Mouse (Mus musculus): Measurements from ENCODE around the gene Gm47959.

The Gm47959 gene

DNA sequence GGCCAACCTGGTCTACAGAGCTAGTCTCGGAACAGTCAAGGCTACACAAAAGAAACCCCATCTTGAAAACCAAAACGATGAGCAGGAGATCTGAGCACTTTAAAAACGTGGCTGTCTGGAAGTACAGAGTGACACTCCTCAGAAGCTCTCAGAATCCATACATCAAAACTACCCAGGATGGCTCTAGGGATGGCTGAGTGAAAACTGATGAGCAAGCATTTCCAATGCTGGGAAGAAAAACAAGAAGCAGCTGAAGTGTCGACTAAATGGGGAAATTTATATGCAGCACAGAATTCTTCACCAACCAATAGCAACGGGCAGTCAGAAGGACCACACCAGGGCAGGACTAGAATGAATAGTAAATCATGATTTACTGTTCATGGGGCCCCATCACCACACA lies 34.2 kb downstream of the Gm47959 start:
- DNase-seq (ENCODE audit: low spot score), result no peak

DNA sequence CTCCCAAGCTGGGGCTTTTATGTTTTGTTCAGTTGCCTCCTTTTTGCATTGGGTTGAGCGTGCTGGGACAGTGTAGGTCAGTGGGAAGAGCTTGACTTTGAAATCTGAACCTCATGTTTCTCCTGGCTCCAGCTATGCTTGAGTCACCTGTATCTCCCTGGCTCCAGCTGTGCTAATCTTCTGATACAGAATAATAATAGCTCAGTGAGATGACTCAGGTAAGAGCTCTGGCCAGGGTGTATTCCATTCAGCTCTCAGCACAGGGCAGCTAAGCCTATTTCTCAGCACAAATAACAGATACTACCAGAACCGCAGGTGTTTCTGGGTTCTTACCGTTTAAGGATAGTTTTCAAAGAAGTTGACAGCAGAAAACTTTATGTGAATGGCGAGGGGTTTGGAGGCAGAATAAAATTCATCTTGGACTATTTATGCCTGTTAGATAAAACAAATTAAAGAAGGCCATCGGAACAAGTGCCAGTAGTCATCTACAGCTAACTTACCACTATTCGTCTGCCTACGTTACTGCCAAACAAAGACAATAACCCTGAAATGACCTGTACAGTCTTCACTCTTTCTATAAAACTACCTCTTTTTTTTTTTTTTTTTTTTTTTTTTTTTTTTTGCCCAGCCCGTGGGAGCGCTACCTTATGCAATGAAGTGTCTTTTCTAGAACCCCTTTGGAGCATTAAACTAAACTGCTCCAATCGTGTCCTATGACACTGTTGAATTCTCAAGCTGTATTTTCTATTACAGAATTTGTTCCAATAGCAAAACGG lies 36.7 kb downstream of the Gm47959 start:
- DNase-seq (ENCODE audit: low spot score), result no peak

DNA sequence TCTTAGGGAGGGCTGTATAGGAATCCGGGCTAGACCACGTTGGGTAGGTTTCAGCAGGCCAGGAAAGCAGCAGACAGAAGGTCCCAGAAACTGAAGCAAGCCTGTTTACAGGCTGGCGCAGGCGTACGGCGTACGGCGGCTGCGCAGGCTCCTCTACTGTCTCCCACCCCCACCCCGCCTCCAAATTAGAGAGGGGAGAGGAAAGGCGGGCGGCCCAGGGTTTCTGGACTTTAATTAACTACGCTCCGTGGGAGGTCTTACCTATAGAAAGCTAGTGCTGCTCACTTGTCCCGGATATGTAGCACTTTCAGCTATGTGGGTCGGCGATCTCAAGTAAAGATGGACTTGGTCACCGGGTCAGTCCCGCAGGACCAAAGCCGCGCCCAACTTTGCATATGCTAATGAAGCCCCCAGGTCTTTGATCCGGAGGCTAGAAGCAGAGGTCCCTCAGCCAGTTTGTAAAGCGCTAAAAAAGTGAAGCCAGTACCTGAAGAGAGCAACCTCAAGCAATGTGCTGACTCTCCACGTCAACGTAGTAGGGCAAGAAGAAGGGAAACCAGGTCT lies 37.8 kb downstream of the Gm47959 start, which contains the start of gene Slc19a3:
Gene Slc19a3, minus strand, starts transcription at position 340 of the 564 bp plus-strand sequence.
- no peak for DNase-seq (ENCODE audit: low spot score)

DNA sequence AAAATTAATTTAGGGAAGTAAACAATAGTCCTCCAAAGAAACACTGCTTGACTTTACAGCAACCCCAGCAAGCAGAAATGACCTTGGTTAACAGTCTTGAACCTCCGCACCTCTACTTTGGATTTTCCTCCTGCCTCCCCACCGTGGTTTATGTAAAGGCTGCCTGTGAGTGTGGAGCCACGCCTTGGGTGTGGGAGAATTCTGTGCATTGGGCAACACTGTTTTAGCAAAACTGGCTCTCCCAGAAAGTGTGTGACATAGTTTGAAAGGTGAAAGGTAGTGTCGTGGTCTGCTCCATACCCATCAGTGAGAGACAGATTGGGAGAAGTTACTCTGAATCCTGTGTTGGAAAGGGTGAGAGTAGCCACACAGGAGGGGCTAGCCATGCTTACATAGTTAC lies 38.7 kb downstream of the Gm47959 start:
- no peak for DNase-seq (ENCODE audit: low spot score)

DNA sequence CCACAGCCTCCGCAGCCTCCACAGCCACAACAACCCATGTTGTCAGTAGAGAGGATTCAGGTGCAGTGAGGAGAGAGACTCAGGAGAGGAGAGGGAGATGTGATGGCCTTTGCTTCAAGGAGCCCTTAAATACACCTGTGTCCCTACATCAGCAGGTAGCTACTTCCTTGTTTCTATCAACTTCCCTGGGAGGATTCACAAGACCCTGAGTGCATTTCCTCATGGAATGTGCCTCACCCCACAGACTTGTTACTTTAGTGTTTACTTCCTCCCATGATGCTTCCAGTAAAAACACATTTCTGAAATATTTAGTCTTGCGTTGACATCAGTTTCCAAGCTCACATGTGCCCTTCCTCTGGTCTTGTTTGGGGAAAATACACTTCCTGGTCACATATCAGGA lies 42.0 kb downstream of the Gm47959 start, which contains the start of gene Krtap28-10:
Gene Krtap28-10, minus strand, starts transcription at position 101 of the 400 bp plus-strand sequence.
- no peak for DNase-seq (ENCODE audit: low spot score)

DNA sequence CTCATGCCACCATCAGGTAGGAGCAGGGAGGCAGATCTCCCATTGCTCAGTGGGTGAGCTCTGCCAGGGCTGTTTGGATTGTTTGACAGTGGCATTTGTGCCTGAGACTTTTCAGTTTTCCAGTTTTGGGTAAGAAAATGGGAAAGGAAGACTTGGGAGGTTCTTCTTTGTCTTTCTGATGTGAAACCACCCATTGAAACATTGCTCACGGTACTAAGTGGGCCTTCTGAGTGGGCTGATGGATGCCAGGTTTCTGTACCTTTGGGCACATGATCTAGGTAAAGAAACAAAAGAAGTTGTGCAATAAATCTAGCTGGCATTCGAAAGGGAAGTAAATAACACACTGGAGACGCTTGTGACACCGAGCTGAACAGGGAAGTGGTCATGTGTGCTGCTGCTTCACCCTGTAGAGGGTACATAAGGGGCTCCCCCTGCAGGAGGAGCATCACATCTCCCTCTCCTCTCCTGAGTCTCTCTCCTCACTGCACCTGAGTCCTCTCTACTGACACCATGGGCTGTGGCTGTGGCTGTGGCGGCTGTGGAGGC lies 44.6 kb downstream of the Gm47959 start, which contains the start of gene Gm47969:
Gene Gm47969, plus strand, starts transcription at position 51 of the 546 bp plus-strand sequence.
- DNase-seq (ENCODE audit: low spot score), result no peak

All from testis, postnatal 14 days (tissue).